Mouse (Mus musculus) kidney, embryonic 14.5 days (tissue): ENCODE measurements around the gene Hip1. TPM values are rescaled to one million over a fixed set of nuclear protein-coding genes. Genes with fewer than 3 reads are reported as not detected.
A peak's percentile ranks its signal among the peaks of the same experiment; 100 is the strongest.

ENCODE experiments used
- ATAC-seq: fragments of 200-750 bp; cut with Nextera tagmentation; 2 replicates; pipeline ENCODE4 v1.8.0; 2017; ENCODE audit warnings: moderate number of reproducible peaks, mild to moderate bottlenecking, moderate TSS enrichment, moderate library complexity; ENCODE audit not compliant: low FRiP score, low TSS enrichment
- H3K27ac ChIP-seq: fragments of 300-500 bp; sonication (generic); 2 replicates; pipeline ENCODE4 v1.5.1; 2014; ENCODE audit warnings: low read depth, mild to moderate bottlenecking, low read length, moderate library complexity, mixed read lengths
- H3K27me3 ChIP-seq: fragments of 300-500 bp; sonication (generic); 2 replicates; pipeline ENCODE4 v1.6.1; 2014; ENCODE audit warnings: mild to moderate bottlenecking, low read length; ENCODE audit not compliant: control insufficient read depth, insufficient read depth
- H3K36me3 ChIP-seq: fragments of 300-500 bp; sonication (generic); 2 replicates; pipeline ENCODE4 v1.6.1; 2014; ENCODE audit warnings: low read length, mixed read lengths; ENCODE audit not compliant: control insufficient read depth, insufficient read depth
- H3K4me1 ChIP-seq: fragments of 300-500 bp; sonication (generic); 2 replicates; pipeline ENCODE4 v1.6.1; 2014; ENCODE audit warnings: low read length, mixed read lengths; ENCODE audit not compliant: control insufficient read depth, insufficient read depth
- H3K4me2 ChIP-seq: fragments of 300-500 bp; sonication (generic); replicated peaks from 2 replicates; pipeline ENCODE4 v1.6.1; 2014; ENCODE audit warnings: low read depth, mild to moderate bottlenecking, low read length
- H3K4me3 ChIP-seq: fragments of 300-500 bp; sonication (generic); 2 replicates; pipeline ENCODE4 v1.5.1; 2014; ENCODE audit warnings: mild to moderate bottlenecking, low read length
- H3K9ac ChIP-seq: fragments of 300-500 bp; sonication (generic); 2 replicates; pipeline ENCODE4 v1.6.1; 2014; ENCODE audit warnings: low read depth, mild to moderate bottlenecking, low read length, moderate library complexity
- H3K9me3 ChIP-seq: fragments of 300-500 bp; sonication (generic); 2 replicates; pipeline ENCODE4 v1.6.1; 2016; ENCODE audit warnings: low read length; ENCODE audit not compliant: control insufficient read depth
- WGBS: fragments of 180-500 bp; shearing (Covaris S2); extraction: QIAGEN DNeasy Blood & Tissue Kit; methylation state at CpG from one replicate; pipeline ENCODE4 v1.1.7; 2014; 5-methylcytosine and 5-hydroxymethylcytosine counted together
- polyA plus RNA-seq: library from polyadenylated mRNA; unstranded; fragments of >200 nt; fragmentation: Nextera tagmentation; extraction: Ambion mirVana; gene quantifications from 2 replicates; pipeline ENCODE4 v1.2.1, GENCODE M21; 2014

Hip1 gene
- polyA plus RNA-seq, 1 experiment from 2014 or later: 61.7 TPM

- Histone ChIP-seq H3K4me2 (no peak overlapping the region), H3K4me1 (peaks cover 28% of the 10 kb centered on the region), H3K27me3 (no peaks in the 10 kb centered on the region), H3K27ac (no peak overlapping the region), H3K9ac (no peak overlapping the region), H3K36me3 (no peaks in the 10 kb centered on the region), H3K4me3 (no peak overlapping the region), H3K9me3 (no peaks in the 10 kb centered on the region)
- 0 out of 2 replicates have a peak, but pooled peaks have one; percentile 19 for ATAC-seq
- WGBS: 52% methylated on average over 5 of the region's 5 CpGs
Observed at GRCm38 (mm10) chr5:135505442-135505841, 39.5 kb downstream of the Hip1 start.

GRCm38 (mm10) chr5:135502931-135503330 is 42.0 kb downstream of the Hip1 start:
- no peaks in the 10 kb centered on the region for H3K27me3 ChIP-seq
- H3K4me3 ChIP-seq: no peak overlapping the region
- H3K9ac ChIP-seq: no peak overlapping the region
- 60% methylated on average over 7 of the region's 7 CpGs for WGBS
- no peak overlapping the region for H3K27ac ChIP-seq
- H3K9me3 ChIP-seq: no peaks in the 10 kb centered on the region
- no peak for ATAC-seq
- H3K4me1 ChIP-seq: peaks cover 22% of the 10 kb centered on the region
- H3K4me2 ChIP-seq: no peak overlapping the region
- H3K36me3 ChIP-seq: no peaks in the 10 kb centered on the region

GRCm38 (mm10) chr5:135502027-135502426 is 42.9 kb downstream of the Hip1 start:
- H3K4me1 ChIP-seq: peaks cover 20% of the 10 kb centered on the region
- WGBS: 80% methylated on average over 8 of the region's 8 CpGs
- H3K27me3 ChIP-seq: no peaks in the 10 kb centered on the region
- H3K9me3 ChIP-seq: no peaks in the 10 kb centered on the region
- ATAC-seq: no peak
- H3K27ac ChIP-seq: no peak overlapping the region
- H3K4me3 ChIP-seq: no peak overlapping the region
- no peak overlapping the region for H3K9ac ChIP-seq
- no peaks in the 10 kb centered on the region for H3K36me3 ChIP-seq
- no peak overlapping the region for H3K4me2 ChIP-seq

DNA sequence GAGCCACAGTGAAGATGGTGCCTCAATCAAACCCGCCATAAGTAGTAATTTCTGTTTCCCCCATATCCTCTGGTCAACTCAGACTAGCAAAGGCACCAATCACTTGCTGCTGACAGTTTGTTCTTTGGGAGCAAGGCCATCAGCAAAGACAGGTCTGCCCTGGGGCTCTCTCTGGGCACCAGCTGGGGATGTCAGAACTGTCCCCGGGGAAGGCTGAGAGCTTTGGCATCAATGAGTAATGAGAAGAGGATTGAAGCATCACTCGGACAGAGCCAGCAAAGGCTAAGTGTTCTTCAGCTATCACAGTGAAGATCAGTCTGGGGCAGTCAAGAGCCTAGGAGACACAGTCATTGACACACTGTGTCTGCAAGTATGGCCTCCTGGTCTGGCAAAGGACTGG is 46.0 kb downstream of the Hip1 start:
- Histone ChIP-seq H3K9ac (no peak overlapping the region), H3K27me3 (no peaks in the 10 kb centered on the region), H3K4me3 (no peak overlapping the region), H3K4me1 (peaks cover 12% of the 10 kb centered on the region; the same call in 1 of the 2 replicates), H3K4me2 (no peak overlapping the region), H3K27ac (no peak overlapping the region), H3K9me3 (no peaks in the 10 kb centered on the region), H3K36me3 (no peaks in the 10 kb centered on the region)
- no peak for ATAC-seq
- WGBS: 84% methylated on average over 3 of the region's 3 CpGs

- no peak overlapping the region for H3K9ac ChIP-seq
- peaks cover 12% of the 10 kb centered on the region; the same call in 1 of the 2 replicates for H3K4me1 ChIP-seq
- H3K27me3 ChIP-seq: no peaks in the 10 kb centered on the region
- H3K27ac ChIP-seq: no peak overlapping the region
- no peaks in the 10 kb centered on the region for H3K9me3 ChIP-seq
- H3K4me2 ChIP-seq: no peak overlapping the region
- ATAC-seq: no peak
- no peaks in the 10 kb centered on the region for H3K36me3 ChIP-seq
- 63% methylated on average over 6 of the region's 6 CpGs for WGBS
- no peak overlapping the region for H3K4me3 ChIP-seq
Observed at GRCm38 (mm10) chr5:135497347-135497955, 47.5 kb downstream of the Hip1 start.

DNA sequence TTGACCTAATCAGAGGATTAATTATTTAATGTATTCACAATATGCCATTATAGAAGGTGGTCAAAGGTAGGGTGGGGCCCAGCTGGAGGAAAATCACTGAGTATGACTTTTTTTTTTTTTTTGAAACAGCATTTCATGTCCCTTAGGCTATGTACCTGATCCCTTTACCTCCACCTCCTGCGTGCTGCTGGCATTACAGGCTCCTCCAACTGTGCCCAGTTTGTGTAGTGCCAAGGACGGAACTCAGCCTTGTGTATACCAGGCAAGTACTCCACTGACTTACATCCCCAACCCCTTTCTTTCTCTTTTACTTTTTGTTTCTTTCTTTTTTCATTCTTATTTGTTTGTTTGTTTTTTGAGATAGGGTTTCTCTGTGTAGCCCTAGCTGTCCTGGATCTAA is 48.4 kb downstream of the Hip1 start:
- Histone ChIP-seq H3K9me3 (no peaks in the 10 kb centered on the region), H3K4me3 (no peak overlapping the region), H3K27ac (no peak overlapping the region), H3K4me2 (no peak overlapping the region), H3K27me3 (no peaks in the 10 kb centered on the region), H3K36me3 (no peaks in the 10 kb centered on the region), H3K9ac (no peak overlapping the region), H3K4me1 (peaks cover 11% of the 10 kb centered on the region)
- no peak for ATAC-seq
- 94% methylated on average over 2 of the region's 2 CpGs for WGBS

- Histone ChIP-seq H3K4me3 (no peak overlapping the region), H3K9ac (no peak overlapping the region), H3K4me1 (peaks cover 9% of the 10 kb centered on the region; the same call in 1 of the 2 replicates), H3K27me3 (no peaks in the 10 kb centered on the region), H3K27ac (no peak overlapping the region), H3K4me2 (no peak overlapping the region), H3K9me3 (no peaks in the 10 kb centered on the region), H3K36me3 (no peaks in the 10 kb centered on the region)
- ATAC-seq: no peak
- 95% methylated on average over 8 of the region's 8 CpGs for WGBS
Observed at GRCm38 (mm10) chr5:135495471-135495870, 49.4 kb downstream of the Hip1 start.

DNA sequence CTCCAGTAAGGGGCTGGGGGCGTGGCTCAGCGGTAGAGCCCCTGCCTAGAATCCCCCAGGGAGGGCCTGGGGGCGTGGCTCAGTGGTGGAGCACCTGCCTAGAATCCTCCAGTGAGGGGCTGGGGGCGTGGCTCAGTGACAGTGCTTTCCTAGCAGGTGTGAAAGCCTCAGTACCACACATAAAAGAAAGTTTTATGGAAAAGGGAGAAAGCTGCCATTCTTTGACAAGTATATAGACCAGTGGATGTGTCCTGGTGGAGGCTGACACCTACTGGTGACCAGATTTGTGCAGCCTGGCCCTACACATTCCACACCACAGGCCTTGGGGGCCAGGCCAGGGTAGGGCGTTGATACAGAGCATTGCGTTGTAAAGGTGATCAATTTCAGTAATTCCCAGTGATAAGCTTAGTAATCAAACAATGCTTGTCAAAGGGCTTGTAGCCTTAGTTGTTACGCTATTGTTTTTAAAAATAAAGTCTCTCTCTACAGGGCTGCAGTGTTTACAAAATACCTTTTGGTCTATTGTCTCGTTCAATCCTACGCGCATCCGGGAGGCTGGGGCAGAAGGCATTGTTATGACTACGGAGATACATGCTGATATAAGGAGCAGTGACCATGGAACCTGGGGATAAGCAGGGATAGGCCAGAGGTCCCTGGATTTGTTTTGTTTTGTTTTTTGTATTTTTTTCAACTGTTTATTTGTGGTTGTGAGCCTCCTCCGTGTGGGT is 50.6 kb downstream of the Hip1 start:
- no peak overlapping the region for H3K9ac ChIP-seq
- no peaks in the 10 kb centered on the region for H3K27me3 ChIP-seq
- no peak overlapping the region for H3K4me2 ChIP-seq
- peaks cover 16% of the 10 kb centered on the region; the same call in 1 of the 2 replicates for H3K4me1 ChIP-seq
- no peak for ATAC-seq
- no peaks in the 10 kb centered on the region for H3K9me3 ChIP-seq
- no peak overlapping the region for H3K4me3 ChIP-seq
- no peaks in the 10 kb centered on the region for H3K36me3 ChIP-seq
- H3K27ac ChIP-seq: no peak overlapping the region
- WGBS: 87% methylated on average over 13 of the region's 13 CpGs

GRCm38 (mm10) chr5:135493095-135493494 is 51.8 kb downstream of the Hip1 start:
- Histone ChIP-seq H3K4me3 (no peak overlapping the region), H3K27me3 (no peaks in the 10 kb centered on the region), H3K27ac (no peak overlapping the region), H3K36me3 (no peaks in the 10 kb centered on the region), H3K4me1 (peaks cover 16% of the 10 kb centered on the region), H3K4me2 (no peak overlapping the region), H3K9ac (no peak overlapping the region), H3K9me3 (no peaks in the 10 kb centered on the region)
- WGBS: 82% methylated on average over 3 of the region's 3 CpGs
- ATAC-seq: no peak
